Mouse (Mus musculus) erythroblast, adult 5-6 weeks (primary cell): ENCODE measurements around the gene Spag5. TPM values are rescaled to one million over a fixed set of nuclear protein-coding genes. Genes with fewer than 3 reads are reported as not detected.

Experiments
- ATAC-seq: replicated peaks from 2 replicates; pipeline ENCODE4 v1.8.0; 2016; ENCODE audit warnings: moderate number of reproducible peaks, mild to moderate bottlenecking, moderate TSS enrichment, inconsistent platforms; ENCODE audit not compliant: poor library complexity, low FRiP score, severe bottlenecking
- total RNA-seq, 2 experiments: library from RNA; stranded (forward) in 1 of 2; stranded (reverse) in 1 of 2; fragments of 150-400 nt in 1 of 2; fragments of 200-764, 138-1000 nt in 1 of 2; gene quantifications; 2 replicates each; pipeline versions ENCODE4 v1.2.3 to v1.2.4; 2015 to 2017; ENCODE audit warnings: low replicate concordance in 2 of 2

Spag5 gene
- total RNA-seq, 2 experiments from 2014 or later: 12.3 to 40.4 TPM

- no peak; the same call in 1 of the 2 replicates for ATAC-seq
Observed at GRCm38 (mm10) chr11:78322076-78322831, 20.9 kb downstream of the Spag5 start.

GRCm38 (mm10) chr11:78322860-78323259, 21.5 kb downstream of the Spag5 start, which contains the start of gene Aldoc:
TSS of gene Aldoc (plus strand) at chr11:78322968.
- ATAC-seq: peak; percentile 96

GRCm38 (mm10) chr11:78324000-78324785, 22.9 kb downstream of the Spag5 start:
- ATAC-seq: no peak

- ATAC-seq: no peak
Observed at GRCm38 (mm10) chr11:78324965-78325364, 23.6 kb downstream of the Spag5 start.

GRCm38 (mm10) chr11:78327215-78327614, 25.9 kb downstream of the Spag5 start:
- no peak for ATAC-seq

- ATAC-seq: peak; percentile 99
Observed at GRCm38 (mm10) chr11:78327634-78328511, 26.5 kb downstream of the Spag5 start, which contains the start of gene Pigs. TSS of gene Pigs (plus strand) at chr11:78328415.

- ATAC-seq: peak; percentile 31
Observed at GRCm38 (mm10) chr11:78328512-78329056, 27.3 kb downstream of the Spag5 start.

GRCm38 (mm10) chr11:78332676-78333075, 31.3 kb downstream of the Spag5 start:
- no peak for ATAC-seq

GRCm38 (mm10) chr11:78333992-78334391, 32.7 kb downstream of the Spag5 start:
- no peak for ATAC-seq

GRCm38 (mm10) chr11:78337040-78337439, 35.7 kb downstream of the Spag5 start:
- ATAC-seq: no peak

GRCm38 (mm10) chr11:78341702-78342101, 40.4 kb downstream of the Spag5 start:
- no peak for ATAC-seq

- ATAC-seq: peak; percentile 73
Observed at GRCm38 (mm10) chr11:78343381-78344327, 42.3 kb downstream of the Spag5 start, which contains the start of gene Unc119. TSS of gene Unc119 (plus strand) at chr11:78343482.

GRCm38 (mm10) chr11:78344328-78344889, 43.1 kb downstream of the Spag5 start:
- ATAC-seq: peak; percentile 60

- peak; percentile 22; the same call in 1 of the 2 replicates for ATAC-seq
Observed at GRCm38 (mm10) chr11:78344890-78345715, 43.8 kb downstream of the Spag5 start.

- no peak for ATAC-seq
Observed at GRCm38 (mm10) chr11:78345801-78346200, 44.5 kb downstream of the Spag5 start.

GRCm38 (mm10) chr11:78346326-78347069, 45.2 kb downstream of the Spag5 start:
- no peak for ATAC-seq
